Mouse (Mus musculus) activated CD4-positive, CD25-positive, alpha-beta regulatory T cell, adult 4 months (primary cell): ENCODE measurements around the gene Smu1. TPM values are rescaled to one million over a fixed set of nuclear protein-coding genes. Genes with fewer than 3 reads are reported as not detected.
"Not testable (repeated sequence)": the region's sequence is repeated elsewhere in the genome, so short reads cannot be mapped to it uniquely, and the experiment has no call there.

ENCODE experiments used
- ATAC-seq: one replicate; pipeline ENCODE4 v1.8.0; 2017
- polyA plus RNA-seq, 2 experiments: library from polyadenylated mRNA; unstranded; fragments of 100-300 nt; shearing (Covaris generic); gene quantifications; one replicate each; pipeline ENCODE4 v1.2.1; 2017

Smu1 gene
- 100 to 1,000 TPM; 111 to 128 TPM for polyA plus RNA-seq

DNA sequence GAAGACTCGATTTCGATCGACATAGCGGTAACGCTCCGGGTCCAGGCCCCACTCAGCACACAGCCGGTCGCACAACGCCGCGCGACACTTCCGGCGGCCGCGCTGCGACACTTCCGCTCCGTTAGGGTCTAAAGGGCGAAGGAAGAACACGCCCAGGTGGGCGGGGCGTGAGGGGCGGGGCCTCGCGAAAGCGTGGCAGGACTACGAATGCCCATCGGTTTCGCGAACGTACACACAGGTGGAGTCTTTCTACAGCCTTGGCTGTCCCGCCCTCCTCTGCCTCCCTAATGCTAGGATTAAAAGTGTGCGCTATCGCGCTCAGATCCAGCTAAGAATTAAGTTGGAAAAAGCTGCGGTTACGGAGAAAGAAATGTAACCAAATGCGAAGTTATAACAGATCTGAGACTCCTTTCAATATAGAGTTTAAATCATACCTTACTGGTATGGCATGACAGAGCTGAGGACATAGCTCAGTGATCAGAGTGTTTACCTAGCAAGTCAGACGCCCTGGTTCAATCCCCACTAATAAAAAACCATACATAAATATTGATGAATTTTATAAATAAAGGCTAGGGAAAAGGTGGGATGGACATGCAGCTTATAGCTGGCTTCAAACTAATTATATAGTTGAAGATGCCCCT is at the start of gene Smu1:
TSS of gene Smu1 (minus strand) at position 144 of the 641 bp plus-strand sequence.
- ATAC-seq, result peak; percentile 91

DNA sequence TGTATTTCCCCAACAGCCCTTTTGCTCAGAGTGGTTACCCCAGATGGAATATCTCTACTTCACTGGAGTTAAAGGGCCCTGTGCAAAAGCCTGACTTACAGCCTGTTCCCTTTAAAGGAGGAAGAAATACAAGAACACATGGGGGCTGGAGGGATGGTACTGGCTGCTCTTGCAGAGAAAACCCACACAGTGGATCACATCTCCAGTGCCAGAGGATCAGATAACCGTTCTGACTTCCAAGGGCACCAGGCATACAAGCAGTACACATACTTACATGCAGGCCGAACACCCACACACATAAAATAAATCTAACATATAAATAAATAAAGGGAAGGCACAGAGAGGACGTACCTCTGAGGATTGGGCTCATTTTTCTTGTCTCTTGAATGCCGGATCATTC is 49.7 kb upstream of the Smu1 start:
- ATAC-seq, result no peak

DNA sequence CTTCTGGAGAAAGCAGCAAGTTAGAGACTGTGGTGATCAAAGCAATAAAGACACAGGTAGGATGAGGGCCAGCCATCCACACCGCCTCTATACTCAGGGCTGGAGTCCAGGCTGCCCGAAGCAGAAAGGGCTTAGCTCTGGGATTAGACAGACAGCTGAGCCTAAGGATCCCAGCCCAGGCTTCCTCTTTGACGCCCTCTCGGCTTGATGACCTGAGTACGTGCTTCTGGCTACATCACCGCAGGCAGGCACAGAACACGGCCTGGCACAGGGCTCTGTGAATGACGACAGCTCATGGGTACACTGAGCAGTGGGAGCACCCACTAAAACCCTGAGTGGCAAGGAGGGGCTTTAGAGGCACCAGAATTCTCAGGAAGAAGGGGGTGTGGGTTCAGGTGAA is 47.7 kb upstream of the Smu1 start:
- ATAC-seq, result no peak

DNA sequence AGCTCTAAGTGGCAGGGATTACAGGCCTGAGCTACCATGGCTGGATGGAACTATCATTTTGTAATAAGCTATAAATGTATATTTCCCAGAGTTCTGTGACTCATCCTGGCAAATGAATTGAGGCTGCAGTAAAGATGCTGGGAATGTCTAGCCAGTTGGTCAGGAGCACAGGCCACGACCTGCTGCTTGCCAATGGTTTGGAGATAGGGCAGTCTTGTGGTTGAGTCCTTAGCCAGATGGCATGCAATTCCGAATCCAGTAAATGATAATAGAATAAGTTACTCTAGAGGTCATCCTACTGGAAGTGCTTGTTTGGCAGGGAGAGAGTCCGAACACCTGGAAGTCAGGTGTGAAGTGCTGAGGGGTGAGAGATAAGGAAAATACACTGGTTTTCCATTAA is 45.1 kb upstream of the Smu1 start:
- no peak for ATAC-seq

- ATAC-seq, result no peak
Observed at GRCm38 (mm10) chr4:40801908-40802307, 44.2 kb upstream of the Smu1 start.

GRCm38 (mm10) chr4:40800873-40801272 is 43.1 kb upstream of the Smu1 start:
- no peak for ATAC-seq

DNA sequence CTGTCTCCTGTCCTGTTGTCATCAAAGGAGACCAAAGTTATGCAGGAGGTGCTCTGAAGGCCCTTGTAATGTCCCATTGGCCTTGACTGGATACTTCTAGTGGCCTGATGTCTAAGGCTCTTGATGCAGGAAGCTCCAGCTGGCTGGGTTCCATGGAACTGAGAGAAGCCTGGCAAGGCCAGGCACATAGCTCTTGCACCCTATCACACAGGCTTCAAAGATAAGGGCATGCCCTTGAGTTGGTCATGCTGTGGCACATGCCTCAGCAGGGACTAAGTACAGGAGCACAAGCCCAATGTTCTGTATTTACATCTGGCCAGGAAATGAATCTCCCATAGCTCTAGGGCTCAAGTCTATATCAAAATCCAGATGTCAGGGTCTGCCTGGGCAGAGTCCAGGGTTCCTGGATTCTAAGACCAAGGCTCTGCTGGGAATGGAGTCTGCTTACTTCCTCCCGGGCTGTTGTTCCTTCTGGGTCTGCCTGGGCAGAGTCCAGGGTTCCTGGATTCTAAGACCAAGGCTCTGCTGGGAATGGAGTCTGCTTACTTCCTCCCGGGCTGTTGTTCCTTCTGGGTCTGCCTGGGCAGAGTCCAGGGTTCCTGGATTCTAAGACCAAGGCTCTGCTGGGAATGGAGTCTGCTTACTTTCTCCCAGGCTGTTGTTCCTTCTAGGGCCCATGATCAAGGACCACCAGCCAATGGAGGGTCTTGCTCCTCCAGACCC is 41.3 kb upstream of the Smu1 start:
- ATAC-seq, result not testable (repeated sequence)

GRCm38 (mm10) chr4:40795761-40796160 is 38.0 kb upstream of the Smu1 start:
- no peak for ATAC-seq

DNA sequence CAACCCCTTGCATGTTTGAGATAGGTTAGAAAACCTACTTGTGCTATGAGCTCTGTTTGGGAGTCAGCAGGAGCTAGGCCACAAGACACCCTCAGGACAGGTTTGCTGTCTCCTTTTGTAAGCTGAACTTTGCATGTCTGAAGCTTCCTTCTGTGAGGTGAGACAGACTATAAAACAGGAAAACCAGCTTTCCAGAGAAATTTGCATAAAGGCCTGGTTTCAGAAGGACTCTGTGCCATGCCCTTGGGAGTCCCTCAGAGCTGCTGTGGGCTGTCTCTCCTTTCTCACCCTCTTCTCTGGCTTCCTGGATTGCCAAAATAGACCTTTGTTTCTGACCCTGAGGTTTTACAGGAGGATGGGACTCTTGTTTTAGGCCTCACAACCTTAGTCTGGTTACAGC is 36.6 kb upstream of the Smu1 start:
- no peak for ATAC-seq

DNA sequence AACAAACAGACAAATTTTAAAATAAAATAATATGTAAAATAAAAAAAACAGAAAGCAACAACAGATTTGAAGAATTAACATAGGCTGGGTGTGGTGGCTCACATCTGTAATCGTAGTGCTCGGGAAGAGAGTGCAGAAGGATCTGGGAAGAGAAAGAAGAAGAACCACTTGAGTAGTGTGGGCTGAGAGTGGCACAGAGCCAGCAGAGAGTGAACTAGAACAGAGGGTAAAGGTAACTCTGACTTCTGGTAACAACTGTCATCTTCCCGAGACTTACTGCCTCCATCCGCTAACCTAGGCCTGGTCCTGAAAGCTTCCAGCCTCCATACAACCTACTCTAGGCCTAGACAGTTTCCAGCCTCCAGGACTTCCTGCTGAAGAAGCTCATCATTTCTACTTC is 33.5 kb upstream of the Smu1 start:
- ATAC-seq, result no peak

DNA sequence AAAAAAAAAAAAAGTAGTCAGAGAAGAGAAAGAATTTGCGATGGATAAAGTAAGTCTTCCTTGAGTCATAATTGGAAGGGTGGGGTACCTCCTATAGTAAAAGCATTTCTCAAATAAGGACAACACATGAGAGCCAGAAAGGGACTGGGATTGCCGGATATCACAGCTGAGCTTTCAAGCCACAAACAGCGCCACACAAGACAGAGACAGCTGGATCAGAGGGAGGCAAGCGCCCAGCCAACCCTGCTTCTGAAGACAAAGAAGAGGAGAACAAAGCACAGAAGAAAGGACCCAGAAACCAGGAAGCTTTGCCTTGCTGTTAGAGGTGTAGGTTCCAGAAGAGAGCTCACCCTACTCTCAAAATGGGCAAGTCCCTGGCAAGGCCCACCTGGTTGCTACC is 28.9 kb upstream of the Smu1 start:
- ATAC-seq, result no peak

GRCm38 (mm10) chr4:40785620-40786166 is 28.0 kb upstream of the Smu1 start:
- no peak for ATAC-seq

GRCm38 (mm10) chr4:40784556-40785169 is 26.9 kb upstream of the Smu1 start:
- no peak for ATAC-seq

GRCm38 (mm10) chr4:40783049-40783448 is 25.3 kb upstream of the Smu1 start:
- ATAC-seq, result no peak

- peak; percentile 75 for ATAC-seq
Observed at GRCm38 (mm10) chr4:40781797-40782495, 24.2 kb upstream of the Smu1 start.

DNA sequence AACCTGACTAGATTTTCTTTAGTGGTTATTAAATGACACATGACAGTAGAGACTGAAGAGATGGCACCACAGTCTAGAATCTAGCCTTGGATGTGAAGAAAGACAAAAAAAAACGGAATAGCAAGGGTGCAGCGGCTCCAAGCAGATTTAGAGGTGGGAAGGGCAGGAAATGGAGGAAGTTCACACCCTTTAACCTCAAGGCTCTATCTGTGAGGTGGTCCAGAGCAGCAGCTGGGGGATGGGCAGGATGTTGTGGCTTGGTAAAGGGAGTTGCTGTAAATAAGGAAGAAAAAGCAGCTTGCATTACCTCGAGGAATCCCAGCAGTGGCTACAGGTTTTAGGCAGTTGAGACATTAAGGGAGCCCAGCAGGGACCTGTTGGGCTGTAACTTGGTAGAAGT is 23.4 kb upstream of the Smu1 start:
- ATAC-seq, result peak; percentile 75

- ATAC-seq, result no peak
Observed at GRCm38 (mm10) chr4:40778656-40779055, 20.9 kb upstream of the Smu1 start.

DNA sequence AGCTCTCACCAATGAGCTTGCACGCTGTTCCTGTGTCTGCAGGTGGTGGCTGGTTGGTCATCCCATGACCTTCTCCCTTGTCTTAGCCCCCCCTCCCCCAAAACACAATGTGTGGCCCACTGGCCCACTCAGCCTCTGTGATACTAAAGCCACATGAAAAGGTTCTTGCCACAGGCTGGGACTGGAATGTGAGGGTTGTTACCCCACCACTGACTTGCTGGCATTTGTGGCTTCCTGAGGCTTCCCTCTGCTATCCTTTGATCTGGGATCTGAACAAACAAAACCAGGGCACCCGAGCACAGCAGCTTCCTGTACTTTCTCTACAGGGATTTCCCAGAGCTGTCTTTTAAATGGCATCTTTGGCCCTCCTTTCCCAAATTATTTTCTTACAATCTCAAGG is 19.4 kb upstream of the Smu1 start:
- ATAC-seq, result no peak

- ATAC-seq, result peak; percentile 7
Observed at GRCm38 (mm10) chr4:40776416-40776815, 18.7 kb upstream of the Smu1 start.

DNA sequence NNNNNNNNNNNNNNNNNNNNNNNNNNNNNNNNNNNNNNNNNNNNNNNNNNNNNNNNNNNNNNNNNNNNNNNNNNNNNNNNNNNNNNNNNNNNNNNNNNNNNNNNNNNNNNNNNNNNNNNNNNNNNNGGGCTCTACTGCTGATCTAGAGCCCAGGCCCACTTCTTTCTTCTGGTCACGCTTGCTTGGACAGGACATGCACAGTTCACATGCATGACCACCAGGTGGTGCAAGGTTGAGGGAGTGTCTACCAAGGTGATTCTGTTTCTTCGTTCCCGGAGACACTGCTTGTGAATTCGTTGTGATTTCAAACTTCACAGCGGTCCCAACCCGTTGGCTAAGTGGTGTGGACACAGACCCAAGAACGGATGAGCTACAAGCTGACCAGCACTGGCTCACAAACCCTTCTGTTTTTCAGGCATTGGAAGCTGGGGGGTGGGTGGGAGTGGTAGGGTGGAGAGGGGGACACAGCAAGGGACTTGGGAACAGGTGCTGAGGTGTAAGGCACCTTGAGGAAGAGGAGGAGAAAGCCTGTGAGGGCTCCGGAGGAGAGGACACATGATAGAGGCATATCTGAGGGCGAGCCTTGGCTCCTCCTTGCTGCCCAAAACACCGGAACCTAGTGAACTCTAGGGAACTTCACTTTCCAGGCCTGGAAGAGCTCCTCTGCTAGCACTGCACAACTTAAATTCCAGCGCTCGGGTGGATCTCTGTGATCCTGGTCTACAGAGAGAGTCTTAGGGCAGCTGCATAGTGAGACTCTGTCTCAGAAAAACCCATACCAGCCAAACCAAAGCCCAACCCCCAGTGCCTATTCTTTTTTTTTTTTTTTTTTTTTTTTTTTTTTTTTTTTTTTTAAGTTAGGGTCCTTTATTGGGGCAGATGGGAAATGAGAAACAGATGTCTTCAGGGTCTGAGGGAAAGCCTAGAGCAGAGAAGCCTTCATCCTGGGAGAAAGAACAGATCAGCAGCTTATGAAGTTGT is 16.8 kb upstream of the Smu1 start:
- ATAC-seq, result peak; percentile 52

DNA sequence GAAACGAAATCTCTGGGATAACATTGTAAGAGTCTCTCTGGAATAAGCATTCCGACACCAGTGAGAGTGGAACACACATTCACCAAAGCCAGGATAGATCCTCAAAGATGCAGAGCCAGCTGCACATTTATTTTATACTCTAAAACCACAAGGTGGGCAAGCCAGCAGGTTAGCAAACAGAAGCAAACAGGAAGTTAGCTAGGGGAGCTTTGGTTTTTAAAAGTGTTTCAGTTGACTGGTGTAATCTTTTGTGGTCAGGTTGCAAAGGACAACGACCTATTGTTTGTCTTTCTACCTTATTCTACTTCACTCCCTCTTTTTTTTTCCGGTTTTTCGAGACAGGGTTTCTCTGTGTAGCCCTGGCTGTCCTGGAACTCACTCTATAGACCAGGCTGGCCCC is 2.2 kb upstream of the Smu1 start:
- no peak for ATAC-seq
